Mouse (Mus musculus) bone marrow, adult 2 months (tissue): ENCODE measurements around the gene Thtpa.
A peak's percentile ranks its signal among the peaks of the same experiment; 100 is the strongest.

Source experiments
- CTCF ChIP-seq: fragments of 200-500 bp; IDR thresholded peaks from 2 replicates; pipeline ENCODE4 v1.5.1; 2011; ENCODE audit warnings: low read length, control low read depth; ENCODE audit not compliant: control insufficient read depth, insufficient read depth
- POLR2A ChIP-seq: fragments of 200-500 bp; IDR thresholded peaks from 2 replicates; pipeline ENCODE4 v1.6.1; 2011; ENCODE audit warnings: low read depth, mild to moderate bottlenecking, control low read depth, low read length, borderline replicate concordance; ENCODE audit not compliant: control insufficient read depth

- TF ChIP-seq CTCF (peak; percentile 89), POLR2A (no peak)
Measured at GRCm38 (mm10) chr14:55079214-55079970, 15.2 kb upstream of the Thtpa start.
